9 mouse cellular contexts compared by ENCODE assay signal in genomic region chr7:116286173-116286572, GRCm38 (mm10). TPM values are rescaled to one million over a fixed set of nuclear protein-coding genes. Genes with fewer than 3 reads are reported as not detected.
A peak's percentile ranks its signal among the peaks of the same experiment; 100 is the strongest.
DNase-seq lines count a peak whose midpoint lies in the region; ATAC-seq and TF ChIP-seq lines count a peak whose summit lies in the region.
"Had no signal": no experiment of that assay in that cellular context is flagged by ENCODE, and none has a peak within 500 bp of the region (broad histone marks: within the 10 kb centered on the region; RNA-seq: fewer than 3 reads in every experiment).

No protein-coding gene starts in this region.

- no peak for TF ChIP-seq CTCF in heart, postnatal 0 days (IDR thresholded peaks at IDR 0.05; ENCODE audit: low read depth)

- peak overlapping the region; percentile 88 for H3K27ac ChIP-seq in midbrain, embryonic 10.5 days (replicated peaks)
- H3K27ac ChIP-seq in midbrain, embryonic 16.5 days (ENCODE audit: low read length) = no peak overlapping the region
- peak overlapping the region; percentile 76 for H3K27ac ChIP-seq in heart, postnatal 0 days (ENCODE audit: low read depth)
- H3K27ac ChIP-seq in limb, embryonic 10.5 days = peak overlapping the region; percentile 12; the same call in 1 of the 2 replicates

- peaks cover 86% of the 10 kb centered on the region for H3K4me1 ChIP-seq in midbrain, embryonic 10.5 days
- no peaks in the 10 kb centered on the region for H3K4me1 ChIP-seq in midbrain, embryonic 16.5 days (ENCODE audit: control insufficient read depth, insufficient read depth, low read length)
- peaks cover 19% of the 10 kb centered on the region for H3K4me1 ChIP-seq in heart, postnatal 0 days (ENCODE audit: control insufficient read depth, insufficient read depth)
- peaks cover 40% of the 10 kb centered on the region for H3K4me1 ChIP-seq in limb, embryonic 10.5 days

- no peaks in the 10 kb centered on the region for H3K9me3 ChIP-seq in midbrain, embryonic 10.5 days (replicated peaks)
- no peaks in the 10 kb centered on the region for H3K9me3 ChIP-seq in midbrain, embryonic 16.5 days (replicated peaks; ENCODE audit: control insufficient read depth, low read length, poor library complexity, severe bottlenecking)
- no peaks in the 10 kb centered on the region for H3K9me3 ChIP-seq in heart, postnatal 0 days (replicated peaks; ENCODE audit: control insufficient read depth, low read length)
- no peaks in the 10 kb centered on the region for H3K9me3 ChIP-seq in limb, embryonic 10.5 days (replicated peaks)
- H3K9me3 ChIP-seq: G1E had no signal

- intact Hi-C loops in gastrocnemius, postnatal 36 days (cut with DNase I) = no loop called here

- no peak for TF ChIP-seq EP300 in heart, postnatal 0 days (IDR thresholded peaks at IDR 0.05; ENCODE audit: low read depth)

- H3K27me3 ChIP-seq in midbrain, embryonic 10.5 days (ENCODE audit: low read depth, poor library complexity, severe bottlenecking) = no peaks in the 10 kb centered on the region
- H3K27me3 ChIP-seq in midbrain, embryonic 16.5 days (ENCODE audit: control insufficient read depth, insufficient read depth, low read depth, low read length) = no peaks in the 10 kb centered on the region
- no peaks in the 10 kb centered on the region for H3K27me3 ChIP-seq in heart, postnatal 0 days (ENCODE audit: control insufficient read depth, insufficient read depth, low read length)
- H3K27me3 ChIP-seq in limb, embryonic 10.5 days (ENCODE audit: low read depth, poor library complexity, severe bottlenecking) = no peaks in the 10 kb centered on the region

- WGBS in midbrain, embryonic 10.5 days = 85% methylated on average over 12 of the region's 12 CpGs
- 66% methylated on average over 12 of the region's 12 CpGs for WGBS in midbrain, embryonic 16.5 days
- 22% methylated on average over 12 of the region's 12 CpGs for WGBS in heart, postnatal 0 days
- WGBS in limb, embryonic 10.5 days = 79% methylated on average over 12 of the region's 12 CpGs

- H3K9ac ChIP-seq in midbrain, embryonic 16.5 days (ENCODE audit: low read depth, low read length) = no peak overlapping the region
- H3K9ac ChIP-seq in heart, postnatal 0 days (replicated peaks; ENCODE audit: low read depth, low read length) = no peak overlapping the region

- no peak overlapping the region for H3K4me2 ChIP-seq in midbrain, embryonic 16.5 days (ENCODE audit: low read length)
- no peak overlapping the region for H3K4me2 ChIP-seq in heart, postnatal 0 days (ENCODE audit: low read depth, low read length)

- H3K36me3 ChIP-seq in midbrain, embryonic 10.5 days = no peaks in the 10 kb centered on the region
- no peaks in the 10 kb centered on the region for H3K36me3 ChIP-seq in midbrain, embryonic 16.5 days (ENCODE audit: control insufficient read depth, insufficient read depth, low read length)
- no peaks in the 10 kb centered on the region for H3K36me3 ChIP-seq in heart, postnatal 0 days (replicated peaks; ENCODE audit: control insufficient read depth, insufficient read depth, low read length)
- no peaks in the 10 kb centered on the region for H3K36me3 ChIP-seq in limb, embryonic 10.5 days

- no peak for DNase-seq in midbrain, embryonic 10.5 days (ENCODE audit: low spot score)
- peak; percentile 89 for DNase-seq in heart, postnatal 0 days (ENCODE audit: low spot score)
- DNase-seq in limb, embryonic 10.5 days (ENCODE audit: low spot score) = no peak
- DNase-seq in cerebellum, adult 18-20 months = no peak
- no peak for DNase-seq in right cerebral cortex, postnatal 36 days (ENCODE audit: low spot score in 2 of 2)
- DNase-seq in layer of hippocampus, adult 8-10 months (ENCODE audit: low spot score in 2 of 2) = no peak
- DNase-seq in gastrocnemius, postnatal 36 days = no peak

- no peak for ATAC-seq in midbrain, embryonic 16.5 days
- ATAC-seq in heart, postnatal 0 days (ENCODE audit: insufficient read depth, low read depth) = peak; percentile 93

- H3K4me3 ChIP-seq in midbrain, embryonic 10.5 days = no peak overlapping the region
- no peak overlapping the region for H3K4me3 ChIP-seq in midbrain, embryonic 16.5 days (ENCODE audit: low read depth, low read length)
- H3K4me3 ChIP-seq in heart, postnatal 0 days (ENCODE audit: low read depth, low read length) = no peak overlapping the region
- H3K4me3 ChIP-seq in limb, embryonic 10.5 days = no peak overlapping the region

RNA-seq across cellular contexts. Expression of gene Plekha7, which starts 22.0 kb away (rescaled TPM):
- 25.5 and 25.7 TPM in 2 replicates for polyA plus RNA-seq in midbrain, embryonic 10.5 days (2016; fragmentation: Nextera tagmentation; extraction: Ambion mirVana)
- 10.1 and 12.8 TPM in 2 replicates for polyA plus RNA-seq in midbrain, embryonic 16.5 days (2015; fragmentation: Nextera tagmentation; extraction: Ambion mirVana)
- 40.4 and 48.8 TPM in 2 replicates for total RNA-seq in heart, postnatal 0 days (2014; rRNA removed; ENCODE audit: low replicate concordance)
- polyA plus RNA-seq in heart, postnatal 0 days (2015; fragmentation: Nextera tagmentation; extraction: Ambion mirVana) = 18.3 and 19.4 TPM in 2 replicates
- polyA plus RNA-seq in limb, embryonic 10.5 days (2016; fragmentation: Nextera tagmentation; extraction: Ambion mirVana) = 5.8 and 6.9 TPM in 2 replicates
- total RNA-seq in layer of hippocampus, adult 8-10 months (2022) = 10 to 100 TPM; 25.0 to 31.5 (median 26.4) TPM
- 1 to 10 TPM in 1 of 2 experiments, under 1 TPM in 1; 0.69 to 1.6 TPM for total RNA-seq in gastrocnemius, postnatal 36 days (2021)

RNA-seq across cellular contexts. Expression of gene Rps13, which starts 47.8 kb away (rescaled TPM):
- 708 and 841 TPM in 2 replicates for polyA plus RNA-seq in midbrain, embryonic 10.5 days (2016; fragmentation: Nextera tagmentation; extraction: Ambion mirVana)
- 426 and 439 TPM in 2 replicates for polyA plus RNA-seq in midbrain, embryonic 16.5 days (2015; fragmentation: Nextera tagmentation; extraction: Ambion mirVana)
- total RNA-seq in heart, postnatal 0 days (2014; rRNA removed; ENCODE audit: low replicate concordance) = 118 and 287 TPM in 2 replicates
- polyA plus RNA-seq in heart, postnatal 0 days (2015; fragmentation: Nextera tagmentation; extraction: Ambion mirVana) = 455 and 488 TPM in 2 replicates
- polyA plus RNA-seq in limb, embryonic 10.5 days (2016; fragmentation: Nextera tagmentation; extraction: Ambion mirVana) = 840 and 992 TPM in 2 replicates
- 100 to 1,000 TPM; 196 to 267 (median 243) TPM for total RNA-seq in layer of hippocampus, adult 8-10 months (2022)
- total RNA-seq in gastrocnemius, postnatal 36 days (2021) = 100 to 1,000 TPM; 207 to 275 TPM
